Mouse (Mus musculus) lung, adult 2 months (tissue): ENCODE results near the gene Fmnl3.

Experiments
- CTCF ChIP-seq: fragments of 200-500 bp; IDR thresholded peaks from 2 replicates; pipeline ENCODE4 v1.5.1; 2011; ENCODE audit warnings: mild to moderate bottlenecking, low read length, control low read depth; ENCODE audit not compliant: insufficient read depth
- POLR2A ChIP-seq: fragments of 200-500 bp; IDR thresholded peaks from 2 replicates; pipeline ENCODE4 v1.6.1; 2011; ENCODE audit warnings: low read depth, mild to moderate bottlenecking, control low read depth, low read length, borderline replicate concordance; ENCODE audit errors: extremely low read depth

DNA sequence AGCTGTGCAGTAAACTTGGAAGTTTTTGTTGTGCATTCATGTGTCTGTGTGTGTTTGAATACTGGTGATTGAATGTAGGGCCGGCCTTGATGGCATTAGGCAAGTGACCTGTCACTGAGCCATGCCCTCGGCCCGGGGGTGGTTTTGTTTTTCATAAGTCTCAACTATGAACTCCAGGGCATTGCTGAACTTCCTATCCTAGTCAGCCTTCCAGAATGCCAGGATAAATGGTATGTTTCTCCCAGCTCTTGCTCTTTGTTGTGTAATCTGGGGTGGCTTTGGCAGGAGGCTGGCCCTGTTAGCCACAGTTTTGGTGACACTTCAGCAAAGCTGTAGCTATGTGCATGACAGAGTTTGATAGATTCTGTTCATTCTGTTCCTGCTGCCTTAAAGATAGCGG lies 26.6 kb upstream of the Fmnl3 start:
- TF ChIP-seq CTCF, result no peak
- TF ChIP-seq POLR2A, result no peak
